Mouse (Mus musculus) heart, adult 8-10 months (tissue): Measurements from ENCODE around the gene Gltp. TPM values are rescaled to one million over a fixed set of nuclear protein-coding genes. Genes with fewer than 3 reads are reported as not detected.

Experiments used
- microRNA-seq: library from miRNA; unstranded; fragments of <30 nt; microRNA quantifications from one replicate; pipeline ENCODE4 v1.2.0, GENCODE M21; 2022
- total RNA-seq, 4 experiments: library from RNA; stranded (reverse); gene quantifications; 2 replicates each; pipeline ENCODE4 v1.2.4; 2022

The Gltp gene
- total RNA-seq, 4 experiments from 2014 or later: 18.4 to 19.2 (median 18.5) TPM

Small RNA genes lying within 50 kb of the gene (microRNA-seq; reads per million reads assigned to microRNA genes)
- gene Mir7028: not detected

Other genes with a start within 250 kb of the Gltp start
- 10 to 100 TPM; 26.8 to 32.6 (median 27.5) TPM for gene Mmab, start 246.9 kb downstream of the Gltp start, total RNA-seq
- 10 to 100 TPM in 2 of 4 experiments, 1 to 10 TPM in 2; 8.3 to 12.7 (median 10.8) TPM for gene Mvk, start 246.7 kb downstream of the Gltp start, total RNA-seq
- gene Fam222a, start 123.0 kb downstream of the Gltp start, total RNA-seq: 1 to 10 TPM; 1.2 to 2.4 (median 1.7) TPM
- gene Trpv4, start 32.6 kb downstream of the Gltp start, total RNA-seq: 1 to 10 TPM; 3.2 to 6.5 (median 4.9) TPM
- 1 to 10 TPM; 4.2 to 5.0 (median 4.9) TPM for gene Tchp, start 16.8 kb upstream of the Gltp start, total RNA-seq
- gene Ankrd13a, start 83.7 kb upstream of the Gltp start, total RNA-seq: 10 to 100 TPM; 28.0 to 34.3 (median 30.1) TPM
- 10 to 100 TPM; 27.9 to 34.6 (median 30.5) TPM for gene Git2, start 84.5 kb upstream of the Gltp start, total RNA-seq
- 1 to 10 TPM; 3.6 to 6.3 (median 4.7) TPM for gene 1500011B03Rik, start 132.5 kb upstream of the Gltp start, total RNA-seq
- not detected for gene 4930519G04Rik, start 162.7 kb upstream of the Gltp start, total RNA-seq
- not detected for gene Gm9936, start 167.7 kb upstream of the Gltp start, total RNA-seq
- gene Oasl2, start 206.0 kb upstream of the Gltp start, total RNA-seq: 1 to 10 TPM; 3.5 to 4.6 (median 4.3) TPM
- under 1 TPM; 0.44 to 0.72 (median 0.59) TPM for gene Oasl1, start 232.3 kb upstream of the Gltp start, total RNA-seq